Mouse (Mus musculus): ENCODE results near the gene Armc7. TPM values are rescaled to one million over a fixed set of nuclear protein-coding genes. Genes with fewer than 3 reads are reported as not detected.
"Not testable (repeated sequence)": the region's sequence is repeated elsewhere in the genome, so short reads cannot be mapped to it uniquely, and the experiment has no call there.

Gene Armc7
- total RNA-seq, 2 experiments from 2014 or later = 1.4 to 2.3 TPM

GRCm38 (mm10) chr11:115483278-115483677 lies 7.8 kb downstream of the Armc7 start:
- no peak for DNase-seq (ENCODE audit: low spot score)
- intact Hi-C loops (cut with DNase I) = loop anchor here (5.0 kb wide), 3 partner anchors 79 to 229 kb away; partner anchors contain the start of genes Mif4gd and Nup85

GRCm38 (mm10) chr11:115483726-115484125 lies 8.3 kb downstream of the Armc7 start:
- peak; percentile 24 for DNase-seq (ENCODE audit: low spot score)
- intact Hi-C loops (cut with DNase I) = loop anchor here (5.0 kb wide), 3 partner anchors 79 to 229 kb away; partner anchors contain the start of genes Mif4gd and Nup85

- intact Hi-C loops (cut with DNase I) = no loop called here
- no peak for DNase-seq (ENCODE audit: low spot score)
Measured at GRCm38 (mm10) chr11:115485155-115485554, 9.7 kb downstream of the Armc7 start.

GRCm38 (mm10) chr11:115488551-115489104 lies 13.2 kb downstream of the Armc7 start:
- intact Hi-C loops (cut with DNase I) = no loop called here

GRCm38 (mm10) chr11:115490441-115491355 lies 15.2 kb downstream of the Armc7 start:
- intact Hi-C loops (cut with DNase I) = loop anchor here (2.0 kb wide), 2 partner anchors 22 to 44 kb away; no protein-coding TSS in a partner anchor
- no peak for DNase-seq (ENCODE audit: low spot score)

More at GRCm38 (mm10) chr11:115488551-115489104, 13.2 kb downstream of the Armc7 start:
- no peak for DNase-seq (ENCODE audit: low spot score)

GRCm38 (mm10) chr11:115491356-115492083 lies 16.1 kb downstream of the Armc7 start, which contains the start of gene Nt5c:
Gene Nt5c (minus strand): TSS chr11:115491862.
- DNase-seq (ENCODE audit: low spot score) = peak; percentile 68
- intact Hi-C loops (cut with DNase I) = loop anchor here (2.0 kb wide), 2 partner anchors 21 to 43 kb away; no protein-coding TSS in a partner anchor

GRCm38 (mm10) chr11:115492387-115492786 lies 16.9 kb downstream of the Armc7 start:
- intact Hi-C loops (cut with DNase I) = no loop called here
- no peak for DNase-seq (ENCODE audit: low spot score)

- intact Hi-C loops (cut with DNase I); DNase-seq (ENCODE audit: low spot score): not testable (repeated sequence)
Measured at GRCm38 (mm10) chr11:115496559-115496958, 21.1 kb downstream of the Armc7 start.

GRCm38 (mm10) chr11:115502636-115503035 lies 27.2 kb downstream of the Armc7 start:
- no peak for DNase-seq (ENCODE audit: low spot score)
- intact Hi-C loops (cut with DNase I) = no loop called here

- no peak for DNase-seq (ENCODE audit: low spot score)
- intact Hi-C loops (cut with DNase I) = no loop called here
Measured at GRCm38 (mm10) chr11:115506586-115506985, 31.1 kb downstream of the Armc7 start.

GRCm38 (mm10) chr11:115508061-115508460 lies 32.6 kb downstream of the Armc7 start:
- intact Hi-C loops (cut with DNase I) = no loop called here
- DNase-seq (ENCODE audit: low spot score) = no peak

- no peak for DNase-seq (ENCODE audit: low spot score)
- intact Hi-C loops (cut with DNase I) = no loop called here
Measured at GRCm38 (mm10) chr11:115509773-115510506, 34.5 kb downstream of the Armc7 start.

GRCm38 (mm10) chr11:115510507-115510888 lies 35.0 kb downstream of the Armc7 start:
- no peak for DNase-seq (ENCODE audit: low spot score)
- intact Hi-C loops (cut with DNase I) = no loop called here

GRCm38 (mm10) chr11:115511121-115511520 lies 35.7 kb downstream of the Armc7 start:
- intact Hi-C loops (cut with DNase I) = no loop called here
- no peak for DNase-seq (ENCODE audit: low spot score)

- intact Hi-C loops (cut with DNase I) = loop anchor here (2.0 kb wide), 1 partner anchor 21 kb away; the partner anchor contains the start of gene Nt5c
Measured at GRCm38 (mm10) chr11:115512004-115512403, 36.5 kb downstream of the Armc7 start.

GRCm38 (mm10) chr11:115512407-115513183 lies 37.1 kb downstream of the Armc7 start:
- intact Hi-C loops (cut with DNase I) = loop anchor here (2.0 kb wide), 1 partner anchor 22 kb away; the partner anchor contains the start of gene Nt5c

More at GRCm38 (mm10) chr11:115512004-115512403, 36.5 kb downstream of the Armc7 start:
- DNase-seq (ENCODE audit: low spot score) = no peak

GRCm38 (mm10) chr11:115513271-115514237 lies 38.1 kb downstream of the Armc7 start:
- intact Hi-C loops (cut with DNase I) = loop anchor here (2.0 kb wide), 2 partner anchors 21 to 23 kb away; partner anchors contain the start of gene Nt5c
- peak; percentile 23 for DNase-seq (ENCODE audit: low spot score)

More at GRCm38 (mm10) chr11:115512407-115513183, 37.1 kb downstream of the Armc7 start:
- DNase-seq (ENCODE audit: low spot score) = peak; percentile 28
